Mouse (Mus musculus) heart, postnatal 0 days (tissue): ENCODE measurements around the gene Ppargc1a.

Source experiments
- CTCF ChIP-seq: IDR thresholded peaks from 2 replicates; pipeline ENCODE4 v1.5.1; 2016; ENCODE audit warnings: antibody characterized with exemption, control low read depth, low read depth
- EP300 ChIP-seq: IDR thresholded peaks from 2 replicates; pipeline ENCODE4 v1.6.1; 2016; ENCODE audit warnings: antibody characterized with exemption, low read depth

GRCm38 (mm10) chr5:51445726-51446125 is 121.8 kb downstream of the Ppargc1a start:
- TF ChIP-seq CTCF (no peak), EP300 (no peak)
